Mouse (Mus musculus) left cerebral cortex, adult 9 months (tissue): ENCODE results near the gene Setd3.

Source experiments
- DNase-seq, 2 experiments: peaks; one replicate each; pipeline ENCODE4 v3.0.0; 2022; ENCODE audit warnings: low spot score in 2 of 2

Gene Setd3

DNA sequence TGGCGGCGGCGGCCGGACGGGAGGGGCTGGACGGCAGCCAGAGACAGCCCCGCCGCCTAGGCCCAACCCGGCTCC lies at the start of gene Setd3:
Gene Setd3, minus strand, starts transcription at position 69 of the 75 bp plus-strand sequence.
- no peak for DNase-seq

DNA sequence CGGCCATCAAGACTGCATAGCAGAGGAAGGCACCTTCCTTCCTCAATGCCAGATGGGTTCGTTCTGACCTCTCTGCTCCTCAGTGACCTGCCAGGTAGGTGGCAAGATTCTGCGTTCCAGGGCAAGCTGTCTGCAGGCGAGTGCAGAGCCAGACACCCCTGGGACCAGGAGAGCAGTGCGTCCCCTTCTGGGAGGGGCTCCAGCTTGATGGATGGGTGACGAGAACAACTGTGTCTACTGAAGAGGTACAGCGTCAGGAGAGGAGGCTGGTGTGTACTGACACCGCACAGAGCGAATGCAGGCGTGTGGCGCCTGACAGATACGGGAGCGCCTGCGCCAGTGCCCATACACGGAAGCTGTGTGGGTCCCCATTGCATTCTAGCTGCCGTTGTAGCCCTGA lies 48.4 kb upstream of the Setd3 start:
- no peak for DNase-seq

DNA sequence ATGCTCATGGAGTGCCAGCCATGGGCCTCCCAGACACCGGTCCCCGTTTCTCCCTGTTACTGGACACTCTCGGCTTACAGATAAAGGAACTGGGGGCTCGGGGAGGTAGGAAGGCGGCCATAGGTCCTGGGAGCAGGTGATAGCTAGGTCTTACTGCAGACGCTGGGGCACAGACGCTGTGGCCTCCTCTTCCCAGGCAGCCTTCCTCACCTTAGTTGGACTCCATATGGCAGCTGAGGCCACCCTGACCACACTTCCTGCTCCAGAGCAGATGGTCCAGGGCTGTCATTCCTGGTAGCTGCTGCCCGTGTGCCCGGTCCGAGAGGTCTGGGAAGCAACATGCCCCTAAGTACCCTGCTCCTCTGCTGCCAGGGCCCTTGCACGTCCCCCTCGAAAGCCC lies 47.8 kb upstream of the Setd3 start:
- DNase-seq, result no peak

DNA sequence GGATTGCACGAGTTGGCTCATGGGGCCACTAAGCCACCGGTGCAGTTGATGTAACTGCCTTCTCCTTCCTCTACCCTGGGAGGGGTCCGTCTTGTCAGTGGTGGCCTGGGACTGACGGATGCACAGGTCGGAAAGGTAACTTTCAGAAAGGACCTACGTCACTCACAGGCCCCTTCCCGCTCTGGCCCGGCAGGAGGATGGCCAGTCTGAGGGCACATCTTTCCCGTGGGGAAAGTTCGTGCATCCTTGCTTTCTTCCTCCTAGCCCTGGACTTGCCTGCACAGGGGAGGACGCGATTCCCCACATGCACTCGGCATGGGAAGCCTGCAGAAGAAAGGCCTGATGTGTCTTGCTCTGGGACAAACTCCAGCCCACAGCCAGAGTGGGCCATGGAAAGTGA lies 47.1 kb upstream of the Setd3 start:
- no peak for DNase-seq

DNA sequence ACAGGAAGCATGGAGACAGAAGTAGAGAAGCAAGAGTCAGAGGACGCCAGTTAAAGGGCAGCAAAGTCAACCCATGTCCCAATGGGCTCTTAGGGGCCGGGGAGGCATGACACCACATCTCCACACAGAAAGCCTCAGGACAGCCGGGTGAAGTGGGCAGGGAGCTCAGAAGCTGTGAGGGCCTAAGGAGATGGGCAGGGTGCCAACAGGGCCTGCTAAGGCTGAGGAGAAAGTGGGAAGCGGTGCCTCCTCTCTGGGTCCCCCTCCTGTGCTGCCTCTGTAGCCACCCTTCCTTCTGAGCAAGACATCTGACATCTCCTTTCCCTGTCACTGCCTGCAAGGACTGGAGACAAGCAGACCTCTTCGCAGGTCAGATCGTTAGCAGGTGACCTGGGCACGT lies 46.7 kb upstream of the Setd3 start:
- DNase-seq, result no peak

DNA sequence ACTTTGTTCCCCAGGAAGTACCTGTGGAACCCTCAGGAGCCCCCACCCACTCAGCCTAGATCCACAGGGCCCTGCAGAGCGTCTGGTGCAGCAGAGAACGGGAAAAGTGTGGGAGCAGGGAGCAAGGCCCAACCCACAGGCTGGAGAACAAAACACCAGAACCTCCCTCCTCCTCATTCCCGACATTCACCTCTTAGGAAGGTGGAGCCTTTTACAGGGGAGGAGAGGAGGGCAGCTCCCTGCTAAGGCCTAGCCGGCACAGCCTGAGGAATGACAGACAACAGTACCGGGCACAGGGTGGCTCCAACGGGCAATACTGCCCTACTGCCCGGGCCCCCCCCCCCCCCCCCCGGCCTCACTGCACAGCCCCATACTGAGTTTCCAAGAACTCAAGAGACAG lies 44.2 kb upstream of the Setd3 start:
- DNase-seq, result no peak

DNA sequence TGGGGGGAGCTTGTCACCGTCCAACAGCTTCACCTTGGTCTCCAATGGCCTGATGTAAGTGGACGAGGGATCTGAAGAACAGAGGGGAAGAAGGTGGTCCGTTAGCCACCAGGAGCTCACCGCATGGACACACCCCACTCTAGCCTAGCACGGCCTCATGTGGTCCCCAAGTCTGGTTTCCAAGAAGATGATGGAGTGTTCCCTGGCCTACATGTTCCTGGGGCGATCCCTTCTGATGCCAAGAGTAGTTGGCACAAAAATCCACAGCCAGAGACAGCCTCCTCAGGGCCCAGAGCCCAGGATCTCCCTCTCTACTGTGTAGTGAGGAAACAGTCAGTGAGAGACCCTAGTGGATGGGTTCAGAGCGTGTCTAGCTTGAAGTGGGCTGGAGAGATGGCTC lies 42.6 kb upstream of the Setd3 start:
- no peak for DNase-seq

DNA sequence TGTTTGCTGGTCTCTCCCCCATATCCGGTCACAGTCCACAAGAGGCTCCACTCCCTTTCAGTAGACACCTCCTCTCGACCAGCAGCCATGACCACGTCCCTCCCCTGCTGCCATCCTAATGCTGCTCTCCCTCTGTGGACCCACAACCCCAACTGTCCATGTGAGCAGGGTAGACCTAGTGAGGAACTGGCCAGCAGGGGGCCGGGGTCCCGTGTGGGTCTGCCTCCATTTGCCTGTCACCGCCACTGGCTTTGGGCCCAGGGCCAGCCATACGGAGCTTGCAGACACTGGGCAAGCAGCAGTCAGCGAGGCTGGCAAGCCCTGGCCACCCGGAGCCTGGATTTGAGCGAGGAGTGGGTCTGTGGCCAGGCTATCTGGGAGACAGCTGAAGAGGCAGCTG lies 42.1 kb upstream of the Setd3 start:
- no peak for DNase-seq

DNA sequence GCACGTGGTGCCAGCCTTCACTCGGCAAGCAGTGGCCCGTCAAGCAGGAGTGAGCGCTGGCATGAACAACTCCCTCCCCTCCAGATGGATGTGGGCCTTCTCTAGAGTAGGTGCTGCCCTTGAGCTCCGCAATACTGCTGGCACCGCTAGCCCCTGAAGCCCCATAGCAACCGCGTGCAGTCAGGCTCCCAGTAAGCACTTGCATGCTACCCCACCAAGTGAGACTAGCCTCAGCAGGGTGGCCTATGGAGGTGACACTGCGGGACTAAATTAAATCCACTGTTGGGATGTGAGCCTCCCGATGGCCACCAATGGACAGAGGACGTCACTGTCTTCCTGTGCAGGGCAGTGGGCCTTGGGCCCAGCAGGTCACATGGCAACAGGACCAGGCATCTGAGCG lies 41.5 kb upstream of the Setd3 start:
- no peak for DNase-seq

DNA sequence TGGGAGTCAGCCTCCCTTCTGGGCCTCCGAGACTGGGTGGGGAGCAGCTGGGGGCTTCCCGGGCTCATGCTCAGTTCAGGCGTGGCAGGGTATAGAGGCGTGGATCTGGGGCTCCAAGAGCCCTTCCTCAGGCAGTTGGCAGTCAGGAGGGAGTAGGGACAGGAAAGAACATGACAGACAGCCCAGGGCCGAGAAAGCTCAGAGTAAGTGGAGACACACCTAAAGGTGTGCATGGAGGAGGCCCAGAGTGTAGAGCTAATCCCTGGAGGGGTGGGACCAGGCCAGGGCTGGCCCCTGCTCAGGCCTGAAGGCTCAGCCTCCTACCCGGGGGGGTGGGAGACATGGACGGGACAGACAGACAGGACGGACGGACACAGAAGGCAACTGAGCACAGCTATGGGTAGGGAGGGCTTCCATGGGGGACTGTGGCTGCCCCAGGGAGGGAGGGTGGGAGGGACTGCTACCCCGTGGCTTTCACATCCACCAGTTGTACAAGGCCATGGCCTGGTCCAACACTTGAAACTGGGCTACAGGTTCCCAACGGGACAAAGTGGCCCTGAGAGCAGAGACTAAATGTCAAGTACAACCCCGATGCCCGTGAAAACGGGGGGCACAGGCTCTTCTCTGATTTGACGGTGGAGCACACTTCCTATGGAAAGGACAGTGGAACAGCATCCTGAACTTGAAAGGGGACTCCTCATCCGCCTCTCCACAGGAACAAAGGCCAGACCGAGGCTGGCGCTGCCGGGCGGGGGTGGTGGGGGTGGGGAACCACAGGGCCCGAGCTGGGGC lies 40.9 kb upstream of the Setd3 start:
- no peak for DNase-seq

DNA sequence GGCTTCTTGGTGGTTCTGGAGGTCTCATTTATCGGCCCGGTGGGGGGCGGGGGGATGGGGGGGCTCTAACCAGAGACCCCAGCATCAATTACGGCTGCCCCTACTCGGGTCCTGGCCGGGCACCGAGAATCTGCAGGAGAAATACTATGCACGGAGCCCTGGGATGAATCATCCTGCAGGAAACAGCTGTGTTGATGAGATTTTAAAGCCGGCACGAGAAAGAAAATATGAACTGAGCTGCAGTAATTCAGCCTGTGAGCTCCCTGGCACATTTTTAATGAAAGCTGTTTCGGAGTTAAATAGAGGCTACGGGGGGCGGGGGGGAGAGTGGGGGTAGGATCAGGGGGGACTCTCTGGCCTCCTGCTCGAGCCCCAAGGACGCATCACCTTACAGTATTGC lies 40.0 kb upstream of the Setd3 start:
- DNase-seq, result no peak

DNA sequence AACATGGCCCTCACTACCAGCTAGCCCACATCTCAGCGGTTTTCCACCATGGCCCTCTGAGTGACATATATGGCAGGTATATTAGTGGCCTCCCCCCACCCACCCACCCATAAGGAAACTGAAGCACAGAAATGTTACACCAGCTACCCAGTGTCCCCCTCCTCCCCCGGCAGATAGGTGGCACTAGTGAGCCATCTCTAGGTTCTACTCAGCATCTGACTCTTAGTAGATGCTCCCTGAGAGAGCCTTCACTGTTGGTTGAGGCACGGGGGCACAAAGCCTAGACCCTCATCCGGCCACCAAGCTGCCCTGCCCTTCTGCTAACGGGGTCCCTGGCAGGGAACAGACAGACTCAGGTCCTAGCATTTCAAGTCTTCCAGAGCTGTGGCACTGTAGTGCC lies 38.5 kb upstream of the Setd3 start:
- peak in 1 of 2 experiments; percentile 56 for DNase-seq

DNA sequence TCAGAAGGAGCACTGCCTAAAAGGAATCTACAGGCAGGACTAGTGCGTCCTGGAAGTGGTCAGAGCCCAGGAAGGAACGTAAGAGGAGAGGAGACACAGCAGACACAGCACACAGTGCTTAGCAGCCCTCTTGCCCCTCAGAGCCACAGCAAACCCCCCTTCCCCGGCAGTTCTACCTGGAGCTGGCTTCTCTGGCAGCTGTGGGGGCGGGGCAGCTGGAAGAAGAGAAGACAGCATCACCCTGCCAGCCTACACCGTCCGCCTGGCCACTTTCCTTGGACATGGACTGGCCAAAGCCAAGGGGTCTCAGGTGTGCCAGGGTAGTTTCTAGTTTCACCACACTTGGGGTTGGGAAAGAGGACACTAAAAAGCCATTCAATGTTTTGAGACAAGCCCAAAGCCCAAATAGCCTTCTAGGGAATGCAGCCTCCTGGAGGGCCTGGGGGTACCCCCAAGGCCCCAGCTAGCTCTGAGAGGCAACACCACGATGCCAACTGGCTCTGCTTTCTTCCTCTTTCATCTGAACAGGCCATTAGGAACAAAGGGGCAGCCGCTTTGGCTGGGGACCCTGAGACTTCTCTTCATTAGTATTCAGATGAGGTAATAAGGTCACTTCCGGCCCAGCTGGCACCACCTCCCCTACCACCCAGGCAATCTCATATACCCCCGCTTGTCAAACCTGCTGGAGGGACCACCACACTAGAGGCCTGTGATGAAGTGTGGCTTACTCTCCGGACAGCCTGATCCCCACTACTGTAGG lies 37.7 kb upstream of the Setd3 start:
- DNase-seq, result no peak

DNA sequence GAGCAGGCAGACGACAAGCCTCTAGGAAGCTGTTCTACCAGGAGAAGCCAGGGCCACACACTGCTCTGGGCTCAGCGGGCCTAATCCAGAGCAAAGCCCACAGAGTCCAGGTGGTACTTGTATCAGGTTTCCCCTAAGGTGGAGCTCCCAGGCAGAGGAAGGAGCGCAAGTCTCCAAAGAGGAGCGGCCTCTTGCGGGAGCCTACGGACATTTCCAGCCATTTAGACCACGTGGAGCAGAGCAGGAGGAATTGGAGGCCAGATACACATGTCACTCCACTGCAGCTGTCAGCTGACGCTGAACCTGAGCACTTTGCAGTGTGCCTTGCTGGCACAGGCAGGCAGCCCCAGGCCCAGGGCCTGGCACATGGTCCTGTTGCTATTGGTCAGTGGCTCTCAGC lies 36.0 kb upstream of the Setd3 start:
- no peak for DNase-seq

DNA sequence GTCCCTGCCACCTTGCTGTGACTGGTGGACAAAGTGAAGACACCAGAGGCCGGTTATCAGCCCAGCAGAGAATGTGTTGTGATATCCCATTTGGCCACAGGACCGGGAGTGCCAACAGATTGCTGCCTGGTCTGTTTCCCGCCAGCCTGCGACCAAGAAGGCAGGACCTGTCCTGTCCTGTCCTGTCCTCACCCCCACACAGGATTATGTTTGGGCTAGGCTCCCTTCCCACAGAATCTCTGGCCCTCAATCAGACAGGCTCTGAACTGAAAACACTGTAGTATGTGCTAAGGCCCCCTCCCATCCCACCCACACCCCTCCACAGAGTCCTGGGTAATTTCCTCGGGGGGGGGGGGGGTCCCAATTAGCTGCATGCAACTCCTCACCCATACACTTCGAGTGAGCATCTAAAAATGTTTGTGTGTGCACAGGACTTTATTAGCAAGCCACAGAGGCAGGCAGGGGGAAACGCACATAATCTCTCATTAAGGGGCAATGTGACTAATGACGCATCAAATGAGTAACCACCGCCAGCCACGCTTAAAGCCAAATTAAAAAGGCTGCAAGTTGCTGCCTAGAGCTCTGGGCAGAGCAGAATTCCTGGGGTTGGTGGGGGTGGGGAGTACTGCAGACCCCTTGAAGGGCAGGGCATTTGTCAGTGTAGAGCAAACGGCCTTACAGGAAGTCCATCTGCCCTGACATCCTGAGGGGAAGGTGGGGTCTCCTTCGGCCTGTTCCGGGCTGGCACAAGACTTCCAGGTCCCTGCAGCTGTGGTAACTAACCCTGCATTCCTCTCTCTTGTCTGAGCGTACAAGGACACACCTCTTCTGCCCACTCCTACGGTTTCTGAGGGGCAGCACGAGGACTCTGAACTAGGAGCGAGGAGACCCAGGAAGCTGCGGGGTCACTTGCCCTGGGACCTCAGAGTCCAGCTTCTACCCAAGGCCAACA lies 34.3 kb upstream of the Setd3 start:
- no peak for DNase-seq

DNA sequence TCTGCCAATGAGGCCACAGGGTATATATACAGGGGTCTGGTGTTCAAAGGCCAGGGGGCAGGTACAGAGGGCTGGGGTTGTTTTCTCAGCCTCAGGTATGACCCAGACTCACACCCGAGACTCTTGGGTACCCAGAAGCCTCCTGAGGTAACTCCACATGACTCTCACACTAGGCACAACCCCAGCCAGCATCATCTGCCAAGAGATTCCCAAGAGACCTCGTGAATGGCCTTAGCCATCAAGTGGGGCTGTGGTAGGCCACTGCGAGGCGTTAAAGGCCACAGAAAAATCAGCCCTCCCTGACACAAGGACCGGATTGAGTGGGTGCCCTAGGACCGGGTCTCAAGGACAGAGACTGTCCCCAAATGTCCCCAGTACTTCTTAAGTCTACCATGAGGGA lies 33.4 kb upstream of the Setd3 start:
- DNase-seq, result no peak

DNA sequence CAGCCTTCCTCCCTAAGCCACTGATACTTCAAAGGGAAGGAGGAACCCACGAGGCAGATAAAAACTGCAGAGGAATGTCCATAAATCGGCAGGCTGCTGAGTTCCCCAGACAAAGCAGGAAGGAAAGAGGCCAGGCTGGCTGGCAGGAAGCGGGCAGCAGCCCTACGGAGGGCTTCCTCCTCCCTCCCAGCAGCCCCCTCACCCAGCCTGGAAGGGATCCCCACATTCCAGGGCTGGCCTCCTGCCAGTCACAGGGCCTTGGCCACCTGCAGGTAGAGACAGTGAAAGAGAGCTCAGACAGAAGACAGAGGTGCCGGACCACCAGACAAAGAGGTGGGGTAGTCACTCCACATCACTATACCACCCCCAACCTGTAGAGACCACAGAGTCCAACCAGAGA lies 33.0 kb upstream of the Setd3 start:
- no peak for DNase-seq

DNA sequence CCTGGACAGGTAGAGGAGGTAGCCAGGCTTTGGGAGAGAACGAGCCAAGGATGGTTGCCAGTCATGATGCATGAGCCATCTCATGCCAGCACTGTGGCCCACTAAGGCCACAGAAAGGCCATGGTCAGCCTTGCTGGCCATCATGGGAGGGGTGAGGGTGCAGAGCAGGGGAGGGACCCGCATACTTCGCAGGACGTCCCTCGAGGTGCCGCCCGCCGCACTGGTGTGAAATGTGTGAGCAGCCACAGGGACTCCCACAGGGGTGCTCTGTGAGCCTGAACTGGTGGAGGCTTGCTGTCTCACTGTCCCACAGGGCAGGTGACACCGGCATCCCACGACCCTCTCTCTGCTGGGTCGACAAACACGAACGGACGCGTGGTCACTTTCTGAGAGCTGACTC lies 31.5 kb upstream of the Setd3 start:
- no peak for DNase-seq

DNA sequence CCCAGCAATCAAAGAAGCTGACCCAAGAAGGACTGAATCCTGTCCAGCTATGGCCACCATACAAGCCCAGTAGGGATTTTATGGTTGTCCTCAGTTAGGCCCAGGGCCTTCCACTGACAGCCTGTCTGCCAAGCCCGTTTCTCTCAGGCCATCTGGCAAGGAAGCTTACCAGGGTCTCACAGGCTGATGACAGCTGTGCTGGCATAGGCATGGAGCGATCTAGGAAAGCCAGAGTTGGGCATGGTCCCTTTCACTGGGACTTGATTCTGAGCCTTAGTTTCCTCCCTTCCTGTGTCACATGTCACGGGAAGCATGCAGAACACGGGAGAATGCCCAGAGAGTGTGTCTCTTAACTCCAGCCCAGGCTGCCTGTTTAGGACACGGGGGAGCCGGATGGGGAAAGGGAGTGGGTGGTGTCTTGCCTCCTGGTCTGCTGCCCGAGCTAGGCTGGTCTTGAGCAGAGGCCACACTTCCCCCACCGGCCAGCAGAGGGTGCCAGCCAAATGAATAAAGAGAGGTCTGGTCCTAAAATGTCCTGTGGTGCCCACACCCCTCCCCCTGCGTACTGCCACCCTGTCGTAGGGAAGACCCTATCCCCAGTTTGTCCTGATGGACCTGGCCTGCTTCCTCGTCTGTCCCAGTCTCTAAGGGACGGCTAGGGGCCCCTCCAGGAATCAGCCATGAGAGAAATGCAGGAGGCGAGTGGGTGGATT lies 29.8 kb upstream of the Setd3 start:
- peak in 1 of 2 experiments; percentile 79 for DNase-seq

DNA sequence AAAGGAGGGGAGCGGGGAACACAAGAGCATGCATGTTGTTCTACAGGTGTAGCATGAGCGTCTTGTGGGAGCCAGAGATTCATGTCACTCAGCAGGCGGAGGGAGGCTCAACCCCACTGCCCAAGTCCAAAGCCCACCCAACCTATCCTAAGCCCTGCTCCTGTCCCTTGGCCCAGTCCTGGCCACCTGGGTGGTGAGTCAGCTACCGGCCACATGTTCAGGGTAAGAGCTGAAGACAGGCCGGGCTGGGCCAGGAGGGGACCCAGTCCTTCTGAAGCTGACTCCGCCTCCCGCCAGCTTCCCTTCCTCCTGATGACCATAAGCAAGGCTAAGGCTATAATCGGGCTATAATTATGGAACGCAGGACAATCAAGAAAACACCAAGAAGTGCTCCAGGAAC lies 29.1 kb upstream of the Setd3 start:
- no peak for DNase-seq

DNA sequence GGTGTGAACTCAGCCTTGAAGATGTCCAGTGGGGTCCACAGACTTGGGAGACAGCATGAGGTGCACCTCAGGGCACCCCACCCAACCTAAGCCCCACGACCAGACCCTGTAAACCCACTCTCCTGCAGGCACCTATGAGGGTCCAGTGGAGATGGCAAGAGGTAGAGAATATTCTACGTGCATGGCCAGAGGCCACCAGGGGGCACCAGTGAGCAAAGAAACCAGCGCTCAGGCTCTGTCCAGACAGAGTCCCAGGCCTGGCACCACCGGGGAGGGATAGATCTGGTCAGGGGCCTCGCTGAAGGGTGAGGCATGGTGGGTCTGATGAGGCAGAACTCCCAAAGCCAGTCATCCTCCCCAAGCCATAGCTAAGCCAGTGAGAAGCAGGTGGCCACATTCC lies 27.5 kb upstream of the Setd3 start:
- DNase-seq, result peak in 1 of 2 experiments; percentile 71

DNA sequence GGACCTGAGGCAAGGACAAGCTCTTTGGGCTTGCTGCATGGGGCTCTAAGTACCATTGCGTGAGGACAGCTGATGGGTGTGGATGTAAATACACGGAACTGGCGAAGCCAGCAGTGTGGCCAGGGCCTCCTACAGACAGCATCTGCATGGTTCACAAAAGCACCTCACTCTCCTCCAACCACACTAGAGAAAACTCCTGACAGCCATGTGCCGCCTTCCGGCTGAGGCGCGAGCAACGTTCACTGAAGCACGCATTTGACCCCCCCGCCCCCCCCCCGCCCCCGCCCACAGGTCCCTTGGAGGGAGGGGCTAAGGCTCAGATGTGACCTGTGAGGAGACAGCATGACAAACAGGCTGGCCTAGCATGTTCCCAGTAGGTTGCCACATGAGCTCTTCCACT lies 25.9 kb upstream of the Setd3 start:
- DNase-seq, result no peak
